Mouse (Mus musculus) thymus, adult 2 months (tissue): ENCODE data around the gene A1cf. TPM values are rescaled to one million over a fixed set of nuclear protein-coding genes. Genes with fewer than 3 reads are reported as not detected.

Experiments used
- DNase-seq: peaks from one replicate; pipeline ENCODE4 v3.0.0; 2021
- H3K27ac ChIP-seq: fragments of 200-500 bp; 2 replicates; pipeline ENCODE4 v1.5.1; 2012; ENCODE audit warnings: low read length, control low read depth; ENCODE audit not compliant: control insufficient read depth, insufficient read depth
- H3K27me3 ChIP-seq: fragments of 200-500 bp; 2 replicates; pipeline ENCODE4 v1.6.1; 2012; ENCODE audit warnings: mild to moderate bottlenecking, low read length, moderate library complexity, mixed read lengths; ENCODE audit not compliant: control insufficient read depth, insufficient read depth
- H3K36me3 ChIP-seq: fragments of 200-500 bp; 2 replicates; pipeline ENCODE4 v1.6.1; 2012; ENCODE audit warnings: mild to moderate bottlenecking, low read length, moderate library complexity; ENCODE audit not compliant: control insufficient read depth, insufficient read depth
- H3K4me1 ChIP-seq: fragments of 200-500 bp; replicated peaks from 2 replicates; pipeline ENCODE4 v1.6.1; 2012; ENCODE audit warnings: low read length; ENCODE audit not compliant: control insufficient read depth, insufficient read depth
- H3K4me3 ChIP-seq: fragments of 200-500 bp; 2 replicates; pipeline ENCODE4 v1.5.1; 2012; ENCODE audit warnings: mild to moderate bottlenecking, low read length, control low read depth, moderate library complexity; ENCODE audit not compliant: control insufficient read depth, insufficient read depth
- CTCF ChIP-seq: fragments of 200-500 bp; IDR thresholded peaks from 2 replicates; pipeline ENCODE4 v1.5.1; 2012; ENCODE audit warnings: mild to moderate bottlenecking, control low read depth, low read length, moderate library complexity, borderline replicate concordance; ENCODE audit not compliant: control insufficient read depth, poor library complexity, insufficient read depth; ENCODE audit errors: extremely low read depth
- POLR2A ChIP-seq: fragments of 200-500 bp; IDR thresholded peaks from 2 replicates; pipeline ENCODE4 v1.6.1; 2012; ENCODE audit warnings: mild to moderate bottlenecking, low read length, control low read depth, moderate library complexity; ENCODE audit not compliant: control insufficient read depth, poor library complexity, insufficient read depth; ENCODE audit errors: extremely low read depth
- WGBS: fragments of 180-500 bp; shearing (Covaris S2); methylation state at CpG from one replicate; pipeline ENCODE4 v1.1.7; 2018; 5-methylcytosine and 5-hydroxymethylcytosine counted together
- polyA plus RNA-seq: library from polyadenylated mRNA; depleted of rRNA; stranded (reverse); fragments of >200 nt; gene quantifications from 2 replicates; pipeline ENCODE4 v1.2.3, GENCODE M21; 2012

A1cf gene
- polyA plus RNA-seq, 1 experiment, result 0.08 TPM

DNA sequence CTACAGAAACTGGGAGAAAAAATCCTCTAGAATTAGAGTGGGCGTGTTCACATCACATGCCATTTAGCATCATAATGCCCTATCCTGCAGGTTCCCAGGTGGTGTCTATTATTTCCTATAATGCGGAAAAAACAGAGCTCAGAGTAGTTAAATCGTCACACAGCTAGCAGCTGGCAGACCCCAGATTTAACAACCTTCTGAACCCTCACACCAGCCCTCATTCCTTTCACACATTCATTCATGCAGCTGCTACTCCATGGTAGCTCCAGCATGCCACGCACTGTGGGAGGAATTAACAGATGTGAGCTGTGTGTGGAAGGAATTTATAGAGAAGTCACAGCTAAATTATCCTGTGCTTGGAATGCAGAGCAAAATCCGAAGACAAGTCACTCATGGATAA lies 53.3 kb downstream of the A1cf start:
- Histone ChIP-seq H3K4me1 (no peaks in the 10 kb centered on the region), H3K36me3 (no peaks in the 10 kb centered on the region), H3K27ac (no peak overlapping the region), H3K4me3 (no peak overlapping the region), H3K27me3 (no peaks in the 10 kb centered on the region)
- no peak for DNase-seq
- WGBS, result 95% methylated on average over 5 of the region's 5 CpGs
- no peak for TF ChIP-seq POLR2A
- TF ChIP-seq CTCF, result no peak

- Histone ChIP-seq H3K36me3 (no peaks in the 10 kb centered on the region), H3K4me1 (no peaks in the 10 kb centered on the region), H3K4me3 (no peak overlapping the region), H3K27ac (no peak overlapping the region), H3K27me3 (no peaks in the 10 kb centered on the region)
- TF ChIP-seq POLR2A (no peak), CTCF (no peak)
- no peak for DNase-seq
- 92% methylated on average over 6 of the region's 6 CpGs for WGBS
These were observed 55.2 kb downstream of the A1cf start for GRCm38 (mm10) chr19:31923615-31924352.

GRCm38 (mm10) chr19:31950793-31951489 lies 82.4 kb downstream of the A1cf start:
- Histone ChIP-seq H3K4me3 (no peak overlapping the region), H3K36me3 (no peaks in the 10 kb centered on the region), H3K4me1 (0 out of 2 replicates have a peak, but pooled peaks cover 2% of the 10 kb centered on the region), H3K27ac (no peak overlapping the region), H3K27me3 (no peaks in the 10 kb centered on the region)
- WGBS, result 78% methylated on average over 7 of the region's 7 CpGs
- TF ChIP-seq CTCF (no peak), POLR2A (no peak)
- no peak for DNase-seq

DNA sequence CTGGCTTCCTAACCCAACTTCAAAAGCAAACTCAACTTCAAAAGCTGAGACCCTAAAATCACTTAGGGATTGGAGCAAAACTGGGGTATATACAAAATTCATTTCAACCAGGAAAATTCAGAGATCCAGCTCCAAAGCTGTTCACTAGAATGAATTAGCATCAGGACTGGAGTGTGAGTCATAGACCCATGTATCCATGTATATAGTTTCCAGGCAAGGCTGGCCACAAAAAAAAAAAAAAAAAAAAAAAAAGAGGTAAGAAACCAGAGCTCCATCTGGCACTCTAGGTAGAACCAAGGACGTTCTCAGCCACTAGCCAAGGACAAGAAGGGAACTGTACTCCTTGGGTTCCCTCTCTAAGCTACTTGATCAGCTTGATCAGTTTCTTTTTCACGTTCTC lies 85.2 kb downstream of the A1cf start:
- H3K36me3 ChIP-seq, result no peaks in the 10 kb centered on the region
- WGBS, result 93% methylated on average over 2 of the region's 2 CpGs
- no peaks in the 10 kb centered on the region for H3K4me1 ChIP-seq
- H3K27me3 ChIP-seq, result no peaks in the 10 kb centered on the region
- no peak overlapping the region for H3K27ac ChIP-seq
- no peak for DNase-seq
- no peak overlapping the region for H3K4me3 ChIP-seq
- no peak for TF ChIP-seq POLR2A
- no peak for TF ChIP-seq CTCF

DNA sequence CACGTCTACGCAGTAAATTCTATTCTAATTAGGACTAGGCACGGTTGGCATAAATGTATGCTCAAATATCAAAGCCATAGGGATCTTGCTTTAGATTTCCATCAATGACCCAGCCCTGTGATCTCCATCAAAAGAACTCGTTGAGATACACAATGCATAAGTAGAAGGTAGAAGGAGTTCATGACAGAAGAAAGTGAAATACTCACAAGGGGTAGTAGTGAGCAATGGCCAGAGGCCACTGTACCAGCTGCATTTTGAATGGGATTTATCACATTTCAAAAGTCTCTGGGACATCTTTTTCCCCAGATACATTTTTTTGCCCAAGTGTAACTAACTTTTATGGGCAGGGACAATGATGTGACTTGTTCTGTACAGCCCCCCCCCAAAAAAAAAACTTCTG lies 85.7 kb downstream of the A1cf start:
- TF ChIP-seq POLR2A (no peak), CTCF (no peak)
- WGBS, result 97% methylated on average over 4 of the region's 4 CpGs
- H3K4me3 ChIP-seq, result no peak overlapping the region
- no peak overlapping the region for H3K27ac ChIP-seq
- no peaks in the 10 kb centered on the region for H3K4me1 ChIP-seq
- no peaks in the 10 kb centered on the region for H3K27me3 ChIP-seq
- H3K36me3 ChIP-seq, result no peaks in the 10 kb centered on the region
- no peak for DNase-seq

GRCm38 (mm10) chr19:31954696-31955095 lies 86.1 kb downstream of the A1cf start:
- 96% methylated on average over 4 of the region's 4 CpGs for WGBS
- Histone ChIP-seq H3K4me1 (no peaks in the 10 kb centered on the region), H3K27ac (no peak overlapping the region), H3K36me3 (no peaks in the 10 kb centered on the region), H3K4me3 (no peak overlapping the region), H3K27me3 (no peaks in the 10 kb centered on the region)
- no peak for DNase-seq
- TF ChIP-seq POLR2A (no peak), CTCF (no peak)
